In the genomic region with DNA sequence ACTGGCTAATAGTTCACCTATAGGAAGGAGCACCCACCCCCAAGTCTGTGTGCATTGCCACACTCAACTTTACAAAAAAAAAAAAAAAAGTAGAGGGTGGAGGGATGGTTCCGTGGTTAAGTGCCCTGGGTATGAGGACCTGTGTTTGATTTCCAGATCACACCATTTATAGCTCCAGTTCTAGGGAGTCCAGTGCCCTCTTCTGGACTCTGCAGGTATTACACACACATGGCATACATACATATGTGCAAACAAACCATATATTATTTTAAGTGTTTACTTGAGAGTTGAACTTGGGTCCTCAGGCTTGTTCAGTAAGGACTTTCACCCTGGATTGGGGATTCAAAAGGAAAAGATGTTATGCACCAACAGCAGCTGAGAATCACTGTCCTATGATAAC, we compare ENCODE assay signal across 16 mouse cellular contexts.
DNase-seq lines count a peak whose midpoint lies in the region; ATAC-seq and TF ChIP-seq lines count a peak whose summit lies in the region.
"Had no signal": no experiment of that assay in that cellular context is flagged by ENCODE, and none has a peak within 500 bp of the region (broad histone marks: within the 10 kb centered on the region; RNA-seq: fewer than 3 reads in every experiment).

No protein-coding gene starts in this region.

- no peak for ATAC-seq in lung, embryonic 14.5 days (ENCODE audit: insufficient read depth)
- ATAC-seq: forebrain, embryonic 14.5 days had no signal

- no peak for TF ChIP-seq POLR2A in heart, adult 2 months (IDR thresholded peaks at IDR 0.05; ENCODE audit: insufficient read depth, low read depth, low read length)

- no peaks in the 10 kb centered on the region for H3K36me3 ChIP-seq in heart, adult 2 months (ENCODE audit: control insufficient read depth, insufficient read depth, low read length)
- H3K36me3 ChIP-seq in lung, embryonic 14.5 days (ENCODE audit: insufficient read depth), result no peaks in the 10 kb centered on the region
- H3K36me3 ChIP-seq: hindbrain, embryonic 15.5 days; midbrain, embryonic 12.5 days had no signal

- no peak overlapping the region for H3K4me2 ChIP-seq in lung, embryonic 14.5 days
- H3K4me2 ChIP-seq: hindbrain, embryonic 15.5 days; midbrain, embryonic 12.5 days had no signal

- no peaks in the 10 kb centered on the region for H3K9me3 ChIP-seq in lung, embryonic 14.5 days (ENCODE audit: low read depth, low read length)
- H3K9me3 ChIP-seq: hindbrain, embryonic 15.5 days had no signal

- H3K79me2 ChIP-seq in heart, adult 2 months (replicated peaks; ENCODE audit: control insufficient read depth, insufficient read depth, low read length), result no peaks in the 10 kb centered on the region

- intact Hi-C loops in heart, adult 2 months (cut with DNase I), result no loop called here
- intact Hi-C loops in heart, postnatal 10 days (cut with DNase I), result no loop called here

- no peak for TF ChIP-seq EP300 in heart, adult 2 months (IDR thresholded peaks at IDR 0.05; ENCODE audit: insufficient read depth, low read depth, low read length)

- no peak overlapping the region for H3K4me3 ChIP-seq in heart, adult 2 months
- no peak overlapping the region for H3K4me3 ChIP-seq in lung, embryonic 14.5 days (ENCODE audit: low read depth, low read length)
- H3K4me3 ChIP-seq: hindbrain, embryonic 15.5 days; midbrain, embryonic 12.5 days; myocyte had no signal

- no peak for DNase-seq in heart, adult 2 months
- no peak for DNase-seq in heart, postnatal 10 days
- DNase-seq in lung, embryonic 14.5 days, result peak; percentile 36
- no peak for DNase-seq in lung, postnatal 4 days
- peak; percentile 69 for DNase-seq in ES-CJ7 (ENCODE audit: low read depth, low spot score)
- peak; percentile 2 for DNase-seq in c-Kit-positive CD71-positive TER-119-positive erythroid progenitor cells, embryonic 14.5 days (ENCODE audit: low spot score)
- no peak for DNase-seq in retina, embryonic 14.5 days (ENCODE audit: low spot score)
- no peak for DNase-seq in right cerebral cortex, postnatal 25 days
- DNase-seq: cerebellum, postnatal 25 days; heart, postnatal 14 days; lung, postnatal 10 days; right cerebral cortex, adult 18-20 months had no signal

- no peaks in the 10 kb centered on the region for H3K27me3 ChIP-seq in heart, adult 2 months (ENCODE audit: control insufficient read depth, insufficient read depth, low read length)
- no peaks in the 10 kb centered on the region for H3K27me3 ChIP-seq in lung, embryonic 14.5 days (ENCODE audit: insufficient read depth, low read length)
- H3K27me3 ChIP-seq: hindbrain, embryonic 15.5 days; midbrain, embryonic 12.5 days had no signal

- TF ChIP-seq CTCF in heart, adult 2 months (IDR thresholded peaks at IDR 0.05), result peak; percentile 54
- TF ChIP-seq CTCF in lung, embryonic 14.5 days (IDR thresholded peaks at IDR 0.05; ENCODE audit: low read depth), result peak; percentile 49

- 100% methylated on average over 1 of the region's 1 CpGs for WGBS in heart, adult 2 months
- WGBS in lung, embryonic 14.5 days, result 88% methylated on average over 1 of the region's 1 CpGs

- peaks cover 3% of the 10 kb centered on the region; the same call in 1 of the 2 replicates for H3K4me1 ChIP-seq in heart, adult 2 months (ENCODE audit: control insufficient read depth, insufficient read depth, low read length)
- H3K4me1 ChIP-seq in lung, embryonic 14.5 days (ENCODE audit: insufficient read depth), result no peaks in the 10 kb centered on the region
- H3K4me1 ChIP-seq: midbrain, embryonic 12.5 days had no signal

- no peak overlapping the region for H3K9ac ChIP-seq in heart, adult 2 months (ENCODE audit: low read depth, low read length)
- no peak overlapping the region for H3K9ac ChIP-seq in lung, embryonic 14.5 days
- H3K9ac ChIP-seq: hindbrain, embryonic 15.5 days; midbrain, embryonic 12.5 days had no signal

- no peak overlapping the region for H3K27ac ChIP-seq in heart, adult 2 months
- H3K27ac ChIP-seq in lung, embryonic 14.5 days (ENCODE audit: low read depth), result no peak overlapping the region
- H3K27ac ChIP-seq: hindbrain, embryonic 15.5 days; midbrain, embryonic 12.5 days had no signal

Comparison
In these comparisons a context has a peak if more than half of its experiments do, and no peak if none do; other contexts are left out.
1. DNase-seq: peak in lung, embryonic 14.5 days (single experiment), ES-CJ7 (single experiment) and c-Kit-positive CD71-positive TER-119-positive erythroid progenitor cells, embryonic 14.5 days (single experiment); none in heart, adult 2 months (0 of 2), heart, postnatal 10 days (0 of 2), lung, postnatal 4 days (0 of 2), retina, embryonic 14.5 days (single experiment) and right cerebral cortex, postnatal 25 days (single experiment).